Mouse (Mus musculus): ENCODE data around the gene Clic4.
"Not testable (repeated sequence)": the region's sequence is repeated elsewhere in the genome, so short reads cannot be mapped to it uniquely, and the experiment has no call there.

Gene Clic4

GRCm38 (mm10) chr4:135190364-135190763 lies 82.2 kb downstream of the Clic4 start:
- DNase-seq (ENCODE audit: low spot score): no peak

GRCm38 (mm10) chr4:135189452-135190008 lies 83.1 kb downstream of the Clic4 start:
- DNase-seq (ENCODE audit: low spot score): no peak

DNA sequence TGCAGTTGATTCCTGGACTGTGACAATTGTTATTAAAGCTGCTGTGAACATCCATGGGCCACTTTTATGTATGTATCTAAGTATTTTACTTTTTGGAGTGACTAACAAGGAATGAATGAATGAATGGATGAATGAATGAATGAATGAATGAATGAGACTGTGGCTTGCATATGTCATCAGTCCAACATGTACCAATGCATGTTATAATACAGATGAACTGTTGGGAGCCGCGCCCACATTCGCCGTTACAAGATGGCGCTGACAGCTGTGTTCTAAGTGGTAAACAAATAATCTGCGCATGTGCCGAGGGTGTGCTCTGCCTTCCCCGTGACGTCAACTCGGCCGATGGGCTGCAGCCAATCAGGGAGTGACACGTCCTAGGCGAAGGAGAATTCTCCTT lies 88.3 kb downstream of the Clic4 start:
- not testable (repeated sequence) for DNase-seq (ENCODE audit: low spot score)

- no peak for DNase-seq (ENCODE audit: low spot score)
Measured at GRCm38 (mm10) chr4:135181819-135182218, 90.8 kb downstream of the Clic4 start.

DNA sequence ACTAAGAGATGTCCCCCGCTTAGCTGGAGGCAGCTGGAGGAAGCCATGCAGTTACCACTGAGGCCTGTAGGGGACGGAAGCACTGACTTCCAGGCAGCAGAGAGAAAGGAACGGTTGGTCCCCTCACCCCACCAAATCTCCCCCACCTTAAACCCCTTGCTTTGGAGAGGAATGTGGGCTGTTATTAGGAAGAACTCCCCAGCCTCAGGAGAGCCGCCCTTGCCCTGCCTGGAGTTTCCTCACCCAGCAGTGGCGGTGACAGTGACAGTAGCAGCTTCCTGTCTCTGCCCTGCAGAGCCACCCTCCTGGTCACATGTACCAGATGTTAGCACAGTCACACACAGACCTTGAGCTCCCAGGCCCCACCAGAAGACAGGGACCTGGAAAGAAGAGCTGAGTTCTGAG lies 93.5 kb downstream of the Clic4 start:
- no peak for DNase-seq (ENCODE audit: low spot score)

DNA sequence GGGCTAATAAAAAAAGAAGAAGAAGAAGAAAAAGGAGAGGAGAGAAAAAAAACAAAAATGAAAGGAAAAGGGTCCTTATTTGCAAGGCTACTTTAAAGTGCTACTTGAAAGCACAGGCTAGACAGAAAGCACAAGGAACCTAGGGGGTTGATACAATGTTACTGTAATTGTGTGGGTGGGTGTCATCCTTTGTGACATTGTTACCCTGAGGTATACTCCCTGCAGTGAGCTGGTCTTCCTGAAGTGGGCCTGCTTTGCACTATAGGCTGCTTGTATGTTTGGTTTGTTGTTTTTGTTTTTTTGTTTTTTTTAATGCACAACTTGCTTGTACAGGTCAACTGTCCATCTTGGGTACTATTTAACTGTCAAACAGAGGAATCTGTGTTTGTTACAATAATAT lies 95.0 kb downstream of the Clic4 start:
- no peak for DNase-seq (ENCODE audit: low spot score)

DNA sequence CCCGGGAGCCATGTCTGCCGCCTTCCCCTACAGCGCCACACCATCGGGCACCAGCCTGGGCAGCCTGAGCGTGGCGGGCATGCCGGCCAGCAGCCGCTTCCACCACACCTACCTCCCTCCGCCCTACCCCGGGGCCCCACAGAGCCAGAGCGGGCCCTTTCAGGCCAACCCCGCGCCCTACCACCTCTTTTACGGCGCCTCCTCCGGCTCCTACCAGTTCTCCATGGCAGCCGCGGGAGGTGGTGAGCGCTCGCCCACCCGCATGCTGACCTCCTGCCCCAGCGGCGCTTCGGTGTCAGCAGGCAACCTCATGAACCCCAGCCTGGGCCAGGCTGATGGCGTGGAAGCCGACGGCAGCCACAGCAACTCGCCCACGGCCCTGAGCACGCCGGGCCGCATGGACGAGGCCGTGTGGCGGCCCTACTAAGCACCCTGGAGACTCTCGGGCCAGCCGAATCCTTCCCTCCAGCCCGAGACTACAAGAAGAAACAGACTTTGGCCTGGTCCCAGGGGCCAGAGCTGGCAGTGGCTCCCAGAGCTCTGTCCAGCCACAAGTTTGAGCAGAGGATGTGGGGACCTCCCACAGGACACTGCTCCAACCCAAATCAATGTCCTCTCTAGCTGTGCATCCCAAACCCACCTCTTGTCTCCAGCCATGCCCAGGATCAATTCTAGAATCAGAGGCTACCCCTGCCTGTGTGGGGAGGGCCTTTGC lies 97.1 kb downstream of the Clic4 start:
- no peak for DNase-seq (ENCODE audit: low spot score)

- no peak for DNase-seq (ENCODE audit: low spot score)
Measured at GRCm38 (mm10) chr4:135171304-135171875, 101.2 kb downstream of the Clic4 start.

DNA sequence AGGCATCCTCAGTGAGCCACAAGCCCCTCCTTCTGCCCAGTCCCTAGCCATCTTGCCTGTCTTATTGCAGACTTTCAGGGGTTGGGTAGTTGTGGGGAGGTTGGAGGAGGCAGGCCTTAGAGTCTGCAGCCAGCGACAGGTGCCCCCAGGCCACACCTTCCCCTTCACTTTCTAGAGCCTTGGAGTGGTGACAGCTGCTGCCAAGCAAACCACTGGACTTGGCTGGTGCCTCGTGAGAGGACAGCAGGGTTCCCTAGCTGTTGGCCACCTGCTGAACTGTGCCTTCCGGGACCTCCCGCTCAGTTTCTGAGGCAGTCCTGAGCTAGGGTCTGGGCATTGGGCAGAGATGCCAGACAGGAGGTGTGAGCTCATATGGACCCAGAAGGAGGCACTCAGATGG lies 103.1 kb downstream of the Clic4 start:
- DNase-seq (ENCODE audit: low spot score): no peak

- no peak for DNase-seq (ENCODE audit: low spot score)
Measured at GRCm38 (mm10) chr4:135169096-135169495, 103.5 kb downstream of the Clic4 start.

- no peak for DNase-seq (ENCODE audit: low spot score)
Measured at GRCm38 (mm10) chr4:135167816-135168527, 104.6 kb downstream of the Clic4 start.

DNA sequence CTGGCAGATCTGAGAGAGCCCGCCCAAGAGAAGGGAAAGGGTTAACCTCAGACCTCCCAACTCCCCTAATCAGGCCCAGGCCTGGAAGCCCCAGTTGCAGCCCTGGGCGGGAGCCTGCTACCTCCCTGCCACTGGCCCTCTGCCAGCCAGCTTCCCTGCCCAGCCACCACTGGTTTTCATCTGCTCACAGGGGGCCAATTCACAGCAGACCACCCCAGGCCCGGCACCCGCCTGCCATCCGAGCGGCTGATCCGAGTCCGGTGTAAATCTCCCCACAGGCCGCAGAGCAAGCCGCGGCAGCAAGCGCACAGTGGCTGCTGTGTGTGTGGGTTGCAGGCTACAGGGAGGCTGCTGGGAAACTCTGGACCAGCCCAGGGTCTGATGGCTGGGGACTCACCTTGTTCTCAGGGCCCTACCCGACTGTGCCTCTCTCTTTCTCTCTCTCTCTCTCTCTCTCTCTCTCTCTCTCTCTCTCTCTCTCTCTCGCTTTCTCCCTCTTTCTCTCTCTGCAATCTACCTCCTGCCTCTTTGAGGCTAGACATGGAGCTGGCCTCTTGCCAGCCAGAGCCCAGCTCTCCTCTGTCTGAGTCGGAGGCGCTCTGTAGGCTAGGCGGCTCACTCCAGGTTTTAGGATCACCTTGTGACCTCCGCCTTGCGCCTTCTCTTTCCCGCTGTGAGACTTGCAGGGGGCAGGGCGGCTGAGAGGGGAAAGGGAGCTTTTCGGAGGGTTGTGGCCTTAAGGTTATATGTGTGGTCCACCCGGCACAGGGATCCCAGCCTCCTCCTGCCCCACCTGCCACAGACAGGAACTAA lies 106.0 kb downstream of the Clic4 start:
- DNase-seq (ENCODE audit: low spot score): no peak

DNA sequence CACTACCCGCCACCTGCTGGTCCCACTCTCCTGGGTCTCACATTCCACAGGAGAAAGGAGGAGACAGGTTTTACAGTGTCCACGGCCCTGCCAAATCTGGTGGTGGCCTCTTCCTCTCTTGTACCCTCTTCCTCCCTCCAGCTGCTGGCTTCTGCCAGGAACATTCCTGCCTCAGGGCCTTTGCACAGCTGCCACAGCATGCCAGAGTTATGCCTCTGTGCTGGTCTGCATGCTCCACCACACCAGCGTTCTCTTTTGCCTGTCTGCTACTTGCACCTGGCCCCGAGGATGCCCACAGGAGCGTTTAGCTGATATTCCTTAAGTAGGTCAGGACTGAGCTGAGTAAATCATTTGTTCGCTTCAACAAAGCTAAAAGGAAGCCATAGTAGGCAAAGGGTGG lies 106.9 kb downstream of the Clic4 start:
- no peak for DNase-seq (ENCODE audit: low spot score)

All from ovary, postnatal 10 days (tissue).